Mouse (Mus musculus) B cell, adult 2 months (primary cell): ENCODE data around the gene Psd4.

Experiments used
- DNase-seq, 2 experiments: peaks; one replicate each; pipeline ENCODE4 v3.0.0; 2022

Gene Psd4

GRCm38 (mm10) chr2:24367030-24367894, at the start of gene Psd4:
Gene Psd4, plus strand, starts transcription at chr2:24367580.
- DNase-seq, result peak; percentile 67 to 70

GRCm38 (mm10) chr2:24317919-24318598, 49.3 kb upstream of the Psd4 start:
- no peak for DNase-seq

- DNase-seq, result peak in 1 of 2 experiments; percentile 4
These were observed 32.0 kb upstream of the Psd4 start for GRCm38 (mm10) chr2:24335333-24335732.

- no peak for DNase-seq
These were observed 30.8 kb upstream of the Psd4 start, which contains the start of gene Il1rn for GRCm38 (mm10) chr2:24336545-24336944. Gene Il1rn, plus strand, starts transcription at chr2:24336853.

GRCm38 (mm10) chr2:24341395-24341885, 25.9 kb upstream of the Psd4 start:
- no peak for DNase-seq

- no peak for DNase-seq
These were observed 22.8 kb upstream of the Psd4 start for GRCm38 (mm10) chr2:24344619-24345018.

- no peak for DNase-seq
These were observed 22.3 kb upstream of the Psd4 start for GRCm38 (mm10) chr2:24345056-24345455.

- no peak for DNase-seq
These were observed 19.5 kb upstream of the Psd4 start for GRCm38 (mm10) chr2:24347926-24348325.

- no peak for DNase-seq
These were observed 16.2 kb upstream of the Psd4 start for GRCm38 (mm10) chr2:24351159-24351558.

- no peak for DNase-seq
These were observed 14.3 kb upstream of the Psd4 start for GRCm38 (mm10) chr2:24353042-24353441.

GRCm38 (mm10) chr2:24357642-24358041, 9.7 kb upstream of the Psd4 start:
- DNase-seq, result peak; percentile 68 to 78

GRCm38 (mm10) chr2:24359347-24359746, 8.0 kb upstream of the Psd4 start:
- no peak for DNase-seq

- no peak for DNase-seq
These were observed 3.6 kb upstream of the Psd4 start for GRCm38 (mm10) chr2:24363818-24364217.

GRCm38 (mm10) chr2:24366214-24366975, 985 bp upstream of the Psd4 start:
- no peak for DNase-seq

- DNase-seq, result no peak
These were observed 498 bp downstream of the Psd4 start for GRCm38 (mm10) chr2:24367895-24368261.

GRCm38 (mm10) chr2:24378747-24379450, 11.5 kb downstream of the Psd4 start:
- no peak for DNase-seq

- DNase-seq, result peak in 1 of 2 experiments; percentile 22
These were observed 15.3 kb downstream of the Psd4 start for GRCm38 (mm10) chr2:24382456-24383230.

- DNase-seq, result peak; percentile 40 to 41
These were observed 16.3 kb downstream of the Psd4 start for GRCm38 (mm10) chr2:24383636-24384035.

- DNase-seq, result no peak
These were observed 17.0 kb downstream of the Psd4 start for GRCm38 (mm10) chr2:24384393-24384792.

- DNase-seq, result peak; percentile 80 to 85
These were observed 18.0 kb downstream of the Psd4 start for GRCm38 (mm10) chr2:24385111-24385961.
